Comparison of ENCODE assay signal across 22 mouse cellular contexts in the genomic region with DNA sequence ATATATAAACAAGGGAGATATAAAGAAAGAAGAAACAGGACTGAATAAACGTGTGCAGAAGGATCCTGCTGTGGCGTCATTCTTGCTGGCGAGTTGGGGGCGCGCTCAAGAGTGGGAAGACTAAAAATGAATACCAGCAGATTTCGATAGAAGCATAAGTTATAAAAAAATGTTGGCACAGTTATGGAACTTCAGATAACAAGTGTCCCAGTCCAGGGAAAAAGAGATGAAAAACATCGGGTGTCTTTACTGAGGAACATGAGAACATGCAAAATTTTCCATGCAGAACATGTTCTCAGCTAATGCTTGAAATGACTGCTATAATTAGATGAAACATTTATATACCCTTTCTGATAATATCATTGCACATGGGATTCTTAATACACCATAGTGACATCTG.
"Had no signal": no experiment of that assay in that cellular context is flagged by ENCODE, and none has a peak within 500 bp of the region (broad histone marks: within the 10 kb centered on the region; RNA-seq: fewer than 3 reads in every experiment).

No protein-coding gene starts in this region.

- H3K27ac ChIP-seq: limb, embryonic 12.5 days; limb, embryonic 15.5 days; liver, embryonic 14.5 days; macrophage; midbrain, embryonic 12.5 days; midbrain, embryonic 15.5 days; neural tube, embryonic 12.5 days; neural tube, embryonic 15.5 days; stomach, embryonic 15.5 days had no signal

- H3K27me3 ChIP-seq: limb, embryonic 12.5 days; limb, embryonic 15.5 days; midbrain, embryonic 12.5 days; midbrain, embryonic 15.5 days; neural tube, embryonic 12.5 days; neural tube, embryonic 15.5 days; stomach, embryonic 15.5 days had no signal

- H3K9me3 ChIP-seq: limb, embryonic 12.5 days; limb, embryonic 15.5 days; midbrain, embryonic 12.5 days; midbrain, embryonic 15.5 days; neural tube, embryonic 12.5 days; neural tube, embryonic 15.5 days; stomach, embryonic 15.5 days had no signal

- H3K36me3 ChIP-seq: limb, embryonic 12.5 days; limb, embryonic 15.5 days; midbrain, embryonic 12.5 days; midbrain, embryonic 15.5 days; neural tube, embryonic 12.5 days; neural tube, embryonic 15.5 days; stomach, embryonic 15.5 days had no signal

- H3K4me1 ChIP-seq: limb, embryonic 12.5 days; limb, embryonic 15.5 days; midbrain, embryonic 12.5 days; midbrain, embryonic 15.5 days; neural tube, embryonic 12.5 days; neural tube, embryonic 15.5 days; stomach, embryonic 15.5 days had no signal

- DNase-seq: kidney, adult 2 months; kidney, postnatal 10 days; kidney, postnatal 36 days; layer of hippocampus, postnatal 36 days; left cerebral cortex, postnatal 4 days; liver, postnatal 0 days; lung, embryonic 14.5 days; spleen, adult 18-20 months; thymus, adult 18-20 months; thymus, postnatal 36 days had no signal

- ATAC-seq: intestine, postnatal 0 days; liver, postnatal 0 days; lung, postnatal 0 days; midbrain, embryonic 15.5 days had no signal

- H3K9ac ChIP-seq: limb, embryonic 12.5 days; limb, embryonic 15.5 days; liver, embryonic 14.5 days; liver, postnatal 0 days; lung, embryonic 14.5 days; midbrain, embryonic 12.5 days; midbrain, embryonic 15.5 days; neural tube, embryonic 12.5 days; neural tube, embryonic 15.5 days; stomach, embryonic 15.5 days had no signal

- H3K4me3 ChIP-seq: limb, embryonic 12.5 days; limb, embryonic 15.5 days; midbrain, embryonic 12.5 days; midbrain, embryonic 15.5 days; neural tube, embryonic 12.5 days; neural tube, embryonic 15.5 days; stomach, embryonic 15.5 days had no signal

- H3K4me2 ChIP-seq: limb, embryonic 12.5 days; limb, embryonic 15.5 days; liver, embryonic 11.5 days; lung, embryonic 14.5 days; midbrain, embryonic 12.5 days; midbrain, embryonic 15.5 days; neural tube, embryonic 12.5 days; neural tube, embryonic 15.5 days; stomach, embryonic 15.5 days had no signal
